Mouse (Mus musculus): ENCODE data around the gene Fam102a. TPM values are rescaled to one million over a fixed set of nuclear protein-coding genes. Genes with fewer than 3 reads are reported as not detected.

Gene Fam102a
- polyA plus RNA-seq, 1 experiment from 2014 or later, result 21.0 TPM

- Histone ChIP-seq H3K27ac (replicated peaks) (no peak overlapping the region), H3K9ac (no peak overlapping the region)
- ATAC-seq (ENCODE audit: insufficient number of reproducible peaks, low FRiP score, low TSS enrichment, low read depth), result no peak
Observed at GRCm38 (mm10) chr2:32514335-32514734, 20.8 kb upstream of the Fam102a start.

GRCm38 (mm10) chr2:32517233-32517867 is 17.8 kb upstream of the Fam102a start:
- 80% methylated on average over 4 of the region's 4 CpGs for WGBS
- H3K4me2 ChIP-seq (replicated peaks), result no peak overlapping the region
- no peaks in the 10 kb centered on the region for H3K4me1 ChIP-seq
- no peak overlapping the region for H3K4me3 ChIP-seq (replicated peaks)
- H3K27ac ChIP-seq (replicated peaks), result no peak overlapping the region
- ATAC-seq (ENCODE audit: insufficient number of reproducible peaks, low FRiP score, low TSS enrichment, low read depth), result no peak
- H3K27me3 ChIP-seq, result no peaks in the 10 kb centered on the region
- H3K9ac ChIP-seq, result no peak overlapping the region
- no peaks in the 10 kb centered on the region for H3K36me3 ChIP-seq
- no peaks in the 10 kb centered on the region for H3K9me3 ChIP-seq (replicated peaks)

More at GRCm38 (mm10) chr2:32514335-32514734, 20.8 kb upstream of the Fam102a start:
- H3K4me3 ChIP-seq (replicated peaks), result no peak overlapping the region
- H3K4me2 ChIP-seq (replicated peaks), result no peak overlapping the region
- H3K9me3 ChIP-seq (replicated peaks), result no peaks in the 10 kb centered on the region
- peaks cover 2% of the 10 kb centered on the region; the same call in 1 of the 2 replicates for H3K4me1 ChIP-seq
- H3K27me3 ChIP-seq, result no peaks in the 10 kb centered on the region
- 31% methylated on average over 6 of the region's 6 CpGs for WGBS
- H3K36me3 ChIP-seq, result no peaks in the 10 kb centered on the region

GRCm38 (mm10) chr2:32520034-32520990 is 14.8 kb upstream of the Fam102a start:
- H3K9me3 ChIP-seq (replicated peaks), result no peaks in the 10 kb centered on the region
- H3K36me3 ChIP-seq, result no peaks in the 10 kb centered on the region
- no peak overlapping the region for H3K4me2 ChIP-seq (replicated peaks)
- no peaks in the 10 kb centered on the region for H3K27me3 ChIP-seq
- WGBS, result 75% methylated on average over 8 of the region's 8 CpGs
- no peak overlapping the region for H3K9ac ChIP-seq
- no peak overlapping the region for H3K27ac ChIP-seq (replicated peaks)
- no peak for ATAC-seq (ENCODE audit: insufficient number of reproducible peaks, low FRiP score, low TSS enrichment, low read depth)
- no peak overlapping the region for H3K4me3 ChIP-seq (replicated peaks)
- no peaks in the 10 kb centered on the region for H3K4me1 ChIP-seq

- Histone ChIP-seq H3K27me3 (no peaks in the 10 kb centered on the region), H3K4me2 (replicated peaks) (no peak overlapping the region), H3K9me3 (replicated peaks) (no peaks in the 10 kb centered on the region), H3K4me1 (no peaks in the 10 kb centered on the region), H3K4me3 (replicated peaks) (no peak overlapping the region), H3K36me3 (no peaks in the 10 kb centered on the region), H3K9ac (no peak overlapping the region), H3K27ac (replicated peaks) (no peak overlapping the region)
- WGBS, result 88% methylated on average over 13 of the region's 13 CpGs
- no peak for ATAC-seq (ENCODE audit: insufficient number of reproducible peaks, low FRiP score, low TSS enrichment, low read depth)
Observed at GRCm38 (mm10) chr2:32524536-32525031, 10.5 kb upstream of the Fam102a start.

- H3K27ac ChIP-seq (replicated peaks), result no peak overlapping the region
- no peak overlapping the region for H3K9ac ChIP-seq
- 85% methylated on average over 12 of the region's 12 CpGs for WGBS
Observed at GRCm38 (mm10) chr2:32525816-32526215, 9.3 kb upstream of the Fam102a start.

GRCm38 (mm10) chr2:32527468-32527966 is 7.6 kb upstream of the Fam102a start:
- Histone ChIP-seq H3K36me3 (no peaks in the 10 kb centered on the region), H3K4me1 (no peaks in the 10 kb centered on the region), H3K9me3 (replicated peaks) (no peaks in the 10 kb centered on the region), H3K4me3 (replicated peaks) (no peak overlapping the region), H3K4me2 (replicated peaks) (no peak overlapping the region), H3K27ac (replicated peaks) (no peak overlapping the region), H3K27me3 (no peaks in the 10 kb centered on the region), H3K9ac (no peak overlapping the region)
- no peak; the same call in 1 of the 2 replicates for ATAC-seq (ENCODE audit: insufficient number of reproducible peaks, low FRiP score, low TSS enrichment, low read depth)
- 77% methylated on average over 14 of the region's 14 CpGs for WGBS

More at GRCm38 (mm10) chr2:32525816-32526215, 9.3 kb upstream of the Fam102a start:
- ATAC-seq (ENCODE audit: insufficient number of reproducible peaks, low FRiP score, low TSS enrichment, low read depth), result no peak
- Histone ChIP-seq H3K36me3 (no peaks in the 10 kb centered on the region), H3K4me3 (replicated peaks) (no peak overlapping the region), H3K27me3 (no peaks in the 10 kb centered on the region), H3K9me3 (replicated peaks) (no peaks in the 10 kb centered on the region), H3K4me1 (no peaks in the 10 kb centered on the region), H3K4me2 (replicated peaks) (no peak overlapping the region)

- H3K9me3 ChIP-seq (replicated peaks), result no peaks in the 10 kb centered on the region
- no peak overlapping the region for H3K4me3 ChIP-seq (replicated peaks)
- no peaks in the 10 kb centered on the region for H3K36me3 ChIP-seq
- H3K27ac ChIP-seq (replicated peaks), result no peak overlapping the region
- no peak for ATAC-seq (ENCODE audit: insufficient number of reproducible peaks, low FRiP score, low TSS enrichment, low read depth)
- peaks cover 2% of the 10 kb centered on the region; the same call in 1 of the 2 replicates for H3K4me1 ChIP-seq
- 92% methylated on average over 1 of the region's 1 CpGs for WGBS
- no peaks in the 10 kb centered on the region for H3K27me3 ChIP-seq
- H3K9ac ChIP-seq, result no peak overlapping the region
- no peak overlapping the region for H3K4me2 ChIP-seq (replicated peaks)
Observed at GRCm38 (mm10) chr2:32528326-32528725, 6.8 kb upstream of the Fam102a start.

GRCm38 (mm10) chr2:32530479-32530878 is 4.7 kb upstream of the Fam102a start:
- no peak for ATAC-seq (ENCODE audit: insufficient number of reproducible peaks, low FRiP score, low TSS enrichment, low read depth)
- Histone ChIP-seq H3K27ac (replicated peaks) (no peak overlapping the region), H3K4me1 (peaks cover 15% of the 10 kb centered on the region), H3K4me3 (replicated peaks) (no peak overlapping the region), H3K9me3 (replicated peaks) (no peaks in the 10 kb centered on the region), H3K36me3 (no peaks in the 10 kb centered on the region), H3K9ac (no peak overlapping the region), H3K4me2 (replicated peaks) (no peak overlapping the region), H3K27me3 (no peaks in the 10 kb centered on the region)
- 78% methylated on average over 2 of the region's 2 CpGs for whole genome bisulfite sequencing

GRCm38 (mm10) chr2:32533163-32533562 is 2.0 kb upstream of the Fam102a start:
- H3K27ac ChIP-seq (replicated peaks), result no peak overlapping the region

GRCm38 (mm10) chr2:32534061-32534732 is 935 bp upstream of the Fam102a start:
- ATAC-seq (ENCODE audit: insufficient number of reproducible peaks, low FRiP score, low TSS enrichment, low read depth), result no peak
- Histone ChIP-seq H3K4me1 (peaks cover 48% of the 10 kb centered on the region), H3K4me2 (replicated peaks) (peak overlapping the region; percentile 74)

More at GRCm38 (mm10) chr2:32533163-32533562, 2.0 kb upstream of the Fam102a start:
- no peaks in the 10 kb centered on the region for H3K27me3 ChIP-seq
- 80% methylated on average over 2 of the region's 2 CpGs for whole genome bisulfite sequencing
- H3K36me3 ChIP-seq, result no peaks in the 10 kb centered on the region
- no peak overlapping the region for H3K4me2 ChIP-seq (replicated peaks)
- no peak for ATAC-seq (ENCODE audit: insufficient number of reproducible peaks, low FRiP score, low TSS enrichment, low read depth)
- no peaks in the 10 kb centered on the region for H3K9me3 ChIP-seq (replicated peaks)
- no peak overlapping the region for H3K9ac ChIP-seq
- no peak overlapping the region for H3K4me3 ChIP-seq (replicated peaks)
- H3K4me1 ChIP-seq, result peaks cover 37% of the 10 kb centered on the region

More at GRCm38 (mm10) chr2:32534061-32534732, 935 bp upstream of the Fam102a start:
- 9% methylated on average over 13 of the region's 13 CpGs for WGBS
- Histone ChIP-seq H3K27ac (replicated peaks) (peak overlapping the region; percentile 95), H3K9ac (peak overlapping the region; percentile 35), H3K36me3 (no peaks in the 10 kb centered on the region), H3K9me3 (replicated peaks) (no peaks in the 10 kb centered on the region), H3K4me3 (replicated peaks) (peak overlapping the region; percentile 62), H3K27me3 (no peaks in the 10 kb centered on the region)
